Mouse (Mus musculus) liver, embryonic 16.5 days (tissue): Measurements from ENCODE around the gene Bloc1s1. TPM values are rescaled to one million over a fixed set of nuclear protein-coding genes. Genes with fewer than 3 reads are reported as not detected.
A peak's percentile ranks its signal among the peaks of the same experiment; 100 is the strongest.

ENCODE experiments used
- ATAC-seq: fragments of 200-750 bp; cut with Nextera tagmentation; 2 replicates; pipeline ENCODE4 v1.8.0; 2017; ENCODE audit warnings: low read depth, mild to moderate bottlenecking, moderate number of reproducible peaks, moderate library complexity
- H3K27ac ChIP-seq: fragments of 300-500 bp; sonication (generic); 2 replicates; pipeline ENCODE4 v1.5.1; 2014; ENCODE audit warnings: mild to moderate bottlenecking, low read length
- H3K27me3 ChIP-seq: fragments of 300-500 bp; sonication (generic); 2 replicates; pipeline ENCODE4 v1.6.1; 2014; ENCODE audit warnings: low read depth, low read length, mixed read lengths; ENCODE audit not compliant: control insufficient read depth, insufficient read depth
- H3K36me3 ChIP-seq: fragments of 300-500 bp; sonication (generic); 2 replicates; pipeline ENCODE4 v1.6.1; 2014; ENCODE audit warnings: mild to moderate bottlenecking; ENCODE audit not compliant: control insufficient read depth, insufficient read depth
- H3K4me1 ChIP-seq: fragments of 300-500 bp; sonication (generic); 2 replicates; pipeline ENCODE4 v1.6.1; 2014; ENCODE audit warnings: low read depth, low read length, mixed read lengths; ENCODE audit not compliant: control insufficient read depth
- H3K4me2 ChIP-seq: fragments of 300-500 bp; sonication (generic); 2 replicates; pipeline ENCODE4 v1.6.1; 2014; ENCODE audit warnings: low read depth, low read length, mixed read lengths
- H3K4me3 ChIP-seq: fragments of 300-500 bp; sonication (generic); 2 replicates; pipeline ENCODE4 v1.5.1; 2014; ENCODE audit warnings: low read depth, mild to moderate bottlenecking, low read length
- H3K9ac ChIP-seq: fragments of 300-500 bp; sonication (generic); 2 replicates; pipeline ENCODE4 v1.6.1; 2014; ENCODE audit warnings: low read depth, low read length
- H3K9me3 ChIP-seq: fragments of 300-500 bp; sonication (generic); replicated peaks from 2 replicates; pipeline ENCODE4 v1.6.1; 2016; ENCODE audit warnings: low read length; ENCODE audit not compliant: control insufficient read depth
- WGBS: fragments of 180-500 bp; shearing (Covaris S2); extraction: QIAGEN DNeasy Blood & Tissue Kit; methylation state at CpG from one replicate; pipeline ENCODE4 v1.1.7; 2014; ENCODE audit not compliant: insufficient replicate concordance; 5-methylcytosine and 5-hydroxymethylcytosine counted together
- polyA plus RNA-seq: library from polyadenylated mRNA; unstranded; fragments of >200 nt; fragmentation: Nextera tagmentation; extraction: Ambion mirVana; gene quantifications from 2 replicates; pipeline ENCODE4 v1.2.1, GENCODE M21; 2015

The Bloc1s1 gene
- polyA plus RNA-seq, 1 experiment from 2014 or later, result 92.8 TPM

- H3K4me1 ChIP-seq, result peaks cover 2% of the 10 kb centered on the region; the same call in 1 of the 2 replicates
- no peak for ATAC-seq
- H3K9me3 ChIP-seq, result no peaks in the 10 kb centered on the region
- H3K9ac ChIP-seq, result no peak overlapping the region
- no peak overlapping the region for H3K4me3 ChIP-seq
- WGBS, result 76% methylated on average over 12 of the region's 12 CpGs
- peaks cover 28% of the 10 kb centered on the region for H3K27me3 ChIP-seq
- no peaks in the 10 kb centered on the region for H3K36me3 ChIP-seq
- no peak overlapping the region for H3K4me2 ChIP-seq
- H3K27ac ChIP-seq, result no peak overlapping the region
These were observed 10.1 kb downstream of the Bloc1s1 start for GRCm38 (mm10) chr10:128913696-128914095.

GRCm38 (mm10) chr10:128913219-128913618 is 10.6 kb downstream of the Bloc1s1 start:
- Histone ChIP-seq H3K27me3 (peaks cover 33% of the 10 kb centered on the region), H3K4me2 (no peak overlapping the region), H3K9me3 (no peaks in the 10 kb centered on the region), H3K4me1 (peaks cover 2% of the 10 kb centered on the region; the same call in 1 of the 2 replicates), H3K4me3 (no peak overlapping the region), H3K27ac (no peak overlapping the region), H3K9ac (no peak overlapping the region), H3K36me3 (no peaks in the 10 kb centered on the region)
- no peak for ATAC-seq
- 11% methylated on average over 5 of the region's 5 CpGs for WGBS

GRCm38 (mm10) chr10:128912791-128913190 is 11.0 kb downstream of the Bloc1s1 start:
- Histone ChIP-seq H3K9ac (no peak overlapping the region), H3K27me3 (peaks cover 37% of the 10 kb centered on the region), H3K36me3 (no peaks in the 10 kb centered on the region), H3K4me2 (no peak overlapping the region), H3K9me3 (no peaks in the 10 kb centered on the region), H3K27ac (no peak overlapping the region), H3K4me3 (no peak overlapping the region), H3K4me1 (no peaks in the 10 kb centered on the region; the same call in 1 of the 2 replicates)
- ATAC-seq, result no peak
- WGBS, result 55% methylated on average over 4 of the region's 4 CpGs

GRCm38 (mm10) chr10:128912268-128912667 is 11.6 kb downstream of the Bloc1s1 start:
- Histone ChIP-seq H3K9ac (no peak overlapping the region), H3K27ac (no peak overlapping the region), H3K27me3 (peaks cover 37% of the 10 kb centered on the region), H3K9me3 (no peaks in the 10 kb centered on the region), H3K4me2 (no peak overlapping the region), H3K4me3 (no peak overlapping the region), H3K36me3 (no peaks in the 10 kb centered on the region), H3K4me1 (no peaks in the 10 kb centered on the region; the same call in 1 of the 2 replicates)
- WGBS, result 67% methylated on average over 4 of the region's 4 CpGs
- no peak for ATAC-seq

- no peaks in the 10 kb centered on the region for H3K36me3 ChIP-seq
These were observed 12.4 kb downstream of the Bloc1s1 start for GRCm38 (mm10) chr10:128911430-128911829.

GRCm38 (mm10) chr10:128910066-128910841 is 13.6 kb downstream of the Bloc1s1 start:
- WGBS, result 3% methylated on average over 65 of the region's 66 CpGs
- no peaks in the 10 kb centered on the region for H3K9me3 ChIP-seq
- H3K4me2 ChIP-seq, result peak overlapping the region; percentile 72
- peaks cover 37% of the 10 kb centered on the region for H3K27me3 ChIP-seq
- no peaks in the 10 kb centered on the region; the same call in 1 of the 2 replicates for H3K4me1 ChIP-seq
- peak overlapping the region; percentile 65 for H3K4me3 ChIP-seq
- H3K36me3 ChIP-seq, result no peaks in the 10 kb centered on the region
- H3K9ac ChIP-seq, result peak overlapping the region; percentile 69
- peak overlapping the region; percentile 14 for H3K27ac ChIP-seq
- peak; percentile 12; the same call in 1 of the 2 replicates for ATAC-seq

More at GRCm38 (mm10) chr10:128911430-128911829, 12.4 kb downstream of the Bloc1s1 start:
- Histone ChIP-seq H3K4me3 (no peak overlapping the region), H3K9me3 (no peaks in the 10 kb centered on the region), H3K27me3 (peaks cover 37% of the 10 kb centered on the region), H3K9ac (no peak overlapping the region), H3K4me2 (no peak overlapping the region), H3K4me1 (no peaks in the 10 kb centered on the region; the same call in 1 of the 2 replicates), H3K27ac (no peak overlapping the region)
- no peak for ATAC-seq
- WGBS, result 57% methylated on average over 6 of the region's 6 CpGs

- Histone ChIP-seq H3K9ac (peak overlapping the region; percentile 69), H3K4me1 (no peaks in the 10 kb centered on the region; the same call in 1 of the 2 replicates), H3K27ac (peak overlapping the region; percentile 14), H3K4me3 (peak overlapping the region; percentile 65), H3K27me3 (peaks cover 37% of the 10 kb centered on the region), H3K36me3 (no peaks in the 10 kb centered on the region), H3K9me3 (no peaks in the 10 kb centered on the region), H3K4me2 (peak overlapping the region; percentile 72)
- 2% methylated on average over 32 of the region's 41 CpGs for WGBS
- ATAC-seq, result peak; percentile 79
These were observed 14.2 kb downstream of the Bloc1s1 start for GRCm38 (mm10) chr10:128909567-128910028.

GRCm38 (mm10) chr10:128908778-128909448 is 14.9 kb downstream of the Bloc1s1 start:
- peak overlapping the region; percentile 69; the same call in 1 of the 2 replicates for H3K9ac ChIP-seq
- H3K27ac ChIP-seq, result no peak overlapping the region
- no peak for ATAC-seq
- H3K27me3 ChIP-seq, result peaks cover 37% of the 10 kb centered on the region
- H3K36me3 ChIP-seq, result no peaks in the 10 kb centered on the region
- WGBS, result 51% methylated on average over 13 of the region's 13 CpGs
- no peaks in the 10 kb centered on the region for H3K9me3 ChIP-seq
- H3K4me3 ChIP-seq, result peak overlapping the region; percentile 65
- H3K4me2 ChIP-seq, result peak overlapping the region; percentile 72
- no peaks in the 10 kb centered on the region; the same call in 1 of the 2 replicates for H3K4me1 ChIP-seq
